Comparison of ENCODE assay signal across 8 mouse cellular contexts in genomic region chr13:91370886-91371595, GRCm38 (mm10).
DNase-seq lines count a peak whose midpoint lies in the region; ATAC-seq and TF ChIP-seq lines count a peak whose summit lies in the region.

No protein-coding gene starts in this region.

- no peak for TF ChIP-seq CTCF in E14TG2a.4 (conservative IDR thresholded peaks at IDR 0.05; ENCODE audit: low read length)
- TF ChIP-seq CTCF in heart, postnatal 0 days (IDR thresholded peaks at IDR 0.05; ENCODE audit: low read depth), result no peak; the same call in 1 of the 2 replicates
- no peak for TF ChIP-seq CTCF in testis, adult 2 months (IDR thresholded peaks at IDR 0.05; ENCODE audit: control insufficient read depth, insufficient read depth, insufficient replicate concordance, low read depth, low read length)

- ATAC-seq in forebrain, embryonic 12.5 days (ENCODE audit: low FRiP score), result peak; percentile 92
- ATAC-seq in heart, postnatal 0 days (ENCODE audit: insufficient read depth, low read depth), result peak; percentile 94
- ATAC-seq in liver, embryonic 16.5 days (ENCODE audit: low read depth), result peak; percentile 86
- peak; percentile 95 for ATAC-seq in neural tube, embryonic 13.5 days (ENCODE audit: low read depth)

- H3K27ac ChIP-seq in forebrain, embryonic 12.5 days, result peak overlapping the region; percentile 99
- H3K27ac ChIP-seq in heart, postnatal 0 days (ENCODE audit: low read depth), result peak overlapping the region; percentile 99
- peak overlapping the region; percentile 79 for H3K27ac ChIP-seq in liver, embryonic 16.5 days (ENCODE audit: low read length)
- H3K27ac ChIP-seq in neural tube, embryonic 13.5 days (replicated peaks), result peak overlapping the region; percentile 97
- peak overlapping the region; percentile 75 for H3K27ac ChIP-seq in testis, adult 2 months (ENCODE audit: control insufficient read depth, insufficient read depth, low read depth, low read length)

- WGBS in forebrain, embryonic 12.5 days, result under 1% methylated on average over 28 of the region's 28 CpGs
- WGBS in heart, postnatal 0 days, result under 1% methylated on average over 28 of the region's 28 CpGs
- WGBS in liver, embryonic 16.5 days (ENCODE audit: insufficient replicate concordance), result under 1% methylated on average over 28 of the region's 28 CpGs
- 0% methylated on average over 28 of the region's 28 CpGs for WGBS in neural tube, embryonic 13.5 days

- peaks cover 34% of the 10 kb centered on the region for H3K4me1 ChIP-seq in E14TG2a.4 (replicated peaks; ENCODE audit: low read depth, low read length)
- H3K4me1 ChIP-seq in forebrain, embryonic 12.5 days, result peaks cover 59% of the 10 kb centered on the region
- peaks cover 27% of the 10 kb centered on the region for H3K4me1 ChIP-seq in heart, postnatal 0 days (ENCODE audit: control insufficient read depth, insufficient read depth)
- peaks cover 22% of the 10 kb centered on the region for H3K4me1 ChIP-seq in liver, embryonic 16.5 days (ENCODE audit: control insufficient read depth, low read depth, low read length)
- H3K4me1 ChIP-seq in neural tube, embryonic 13.5 days (replicated peaks), result peaks cover 59% of the 10 kb centered on the region
- peaks cover 8% of the 10 kb centered on the region for H3K4me1 ChIP-seq in testis, adult 2 months (ENCODE audit: control insufficient read depth, insufficient read depth, low read length)

- TF ChIP-seq EP300 in heart, postnatal 0 days (IDR thresholded peaks at IDR 0.05; ENCODE audit: low read depth), result peak; percentile 87

- no peaks in the 10 kb centered on the region for H3K36me3 ChIP-seq in E14TG2a.4 (ENCODE audit: insufficient read depth, low read length)
- no peaks in the 10 kb centered on the region for H3K36me3 ChIP-seq in forebrain, embryonic 12.5 days (replicated peaks)
- H3K36me3 ChIP-seq in heart, postnatal 0 days (replicated peaks; ENCODE audit: control insufficient read depth, insufficient read depth, low read length), result no peaks in the 10 kb centered on the region
- no peaks in the 10 kb centered on the region for H3K36me3 ChIP-seq in liver, embryonic 16.5 days (ENCODE audit: control insufficient read depth, insufficient read depth)
- no peaks in the 10 kb centered on the region for H3K36me3 ChIP-seq in neural tube, embryonic 13.5 days
- H3K36me3 ChIP-seq in testis, adult 2 months (ENCODE audit: control insufficient read depth, insufficient read depth, low read length), result no peaks in the 10 kb centered on the region

- peak overlapping the region; percentile 72 for H3K4me2 ChIP-seq in forebrain, embryonic 12.5 days
- H3K4me2 ChIP-seq in heart, postnatal 0 days (ENCODE audit: low read depth, low read length), result peak overlapping the region; percentile 79
- peak overlapping the region; percentile 85 for H3K4me2 ChIP-seq in liver, embryonic 16.5 days (ENCODE audit: low read depth, low read length)
- peak overlapping the region; percentile 76 for H3K4me2 ChIP-seq in neural tube, embryonic 13.5 days

- no peak for TF ChIP-seq POLR2A in testis, adult 2 months (IDR thresholded peaks at IDR 0.05; ENCODE audit: control insufficient read depth, low read depth, low read length)

- peak; percentile 81 for DNase-seq in c-Kit-positive CD71-positive TER-119-positive erythroid progenitor cells, embryonic 14.5 days (ENCODE audit: low spot score)
- DNase-seq in heart, postnatal 0 days (ENCODE audit: low spot score), result peak; percentile 97
- DNase-seq in kidney, postnatal 4 days, result peak; percentile 99

- peak overlapping the region; percentile 58 for H3K9ac ChIP-seq in forebrain, embryonic 12.5 days
- H3K9ac ChIP-seq in heart, postnatal 0 days (replicated peaks; ENCODE audit: low read depth, low read length), result peak overlapping the region; percentile 70
- peak overlapping the region; percentile 72 for H3K9ac ChIP-seq in liver, embryonic 16.5 days (ENCODE audit: low read depth, low read length)
- peak overlapping the region; percentile 72 for H3K9ac ChIP-seq in neural tube, embryonic 13.5 days

- peak overlapping the region; percentile 80 for H3K4me3 ChIP-seq in E14TG2a.4 (replicated peaks; ENCODE audit: low read length)
- H3K4me3 ChIP-seq in forebrain, embryonic 12.5 days (replicated peaks), result peak overlapping the region; percentile 36
- H3K4me3 ChIP-seq in heart, postnatal 0 days (ENCODE audit: low read depth, low read length), result peak overlapping the region; percentile 50
- H3K4me3 ChIP-seq in liver, embryonic 16.5 days (ENCODE audit: low read depth, low read length), result peak overlapping the region; percentile 65
- peak overlapping the region; percentile 39 for H3K4me3 ChIP-seq in neural tube, embryonic 13.5 days
- peak overlapping the region; percentile 79 for H3K4me3 ChIP-seq in testis, adult 2 months (ENCODE audit: control insufficient read depth, low read depth, low read length)

- H3K9me3 ChIP-seq in E14TG2a.4 (ENCODE audit: low read length), result peaks cover 3% of the 10 kb centered on the region
- no peaks in the 10 kb centered on the region for H3K9me3 ChIP-seq in forebrain, embryonic 12.5 days
- no peaks in the 10 kb centered on the region for H3K9me3 ChIP-seq in heart, postnatal 0 days (replicated peaks; ENCODE audit: control insufficient read depth, low read length)
- H3K9me3 ChIP-seq in liver, embryonic 16.5 days (replicated peaks; ENCODE audit: control insufficient read depth, low read length), result no peaks in the 10 kb centered on the region
- no peaks in the 10 kb centered on the region for H3K9me3 ChIP-seq in neural tube, embryonic 13.5 days

- peaks cover 9% of the 10 kb centered on the region; the same call in 1 of the 2 replicates for H3K27me3 ChIP-seq in E14TG2a.4 (ENCODE audit: insufficient read depth, low read length)
- no peaks in the 10 kb centered on the region for H3K27me3 ChIP-seq in forebrain, embryonic 12.5 days
- no peaks in the 10 kb centered on the region for H3K27me3 ChIP-seq in heart, postnatal 0 days (ENCODE audit: control insufficient read depth, insufficient read depth, low read length)
- H3K27me3 ChIP-seq in liver, embryonic 16.5 days (ENCODE audit: control insufficient read depth, insufficient read depth, low read depth, low read length), result no peaks in the 10 kb centered on the region
- no peaks in the 10 kb centered on the region for H3K27me3 ChIP-seq in neural tube, embryonic 13.5 days
- 0 out of 2 replicates have a peak, but pooled peaks cover 3% of the 10 kb centered on the region for H3K27me3 ChIP-seq in testis, adult 2 months (ENCODE audit: control insufficient read depth, insufficient read depth, low read length)

Comparison
In these comparisons a context has a peak if more than half of its experiments do, and no peak if none do; other contexts are left out.
1. Peak in every context shown above with its lines: DNase-seq, ATAC-seq, H3K4me3 ChIP-seq and H3K27ac ChIP-seq.